Mouse (Mus musculus): ENCODE results near the gene Acoxl. TPM values are rescaled to one million over a fixed set of nuclear protein-coding genes. Genes with fewer than 3 reads are reported as not detected.
"Not testable (repeated sequence)": the region's sequence is repeated elsewhere in the genome, so short reads cannot be mapped to it uniquely, and the experiment has no call there.

Acoxl gene
- polyA plus RNA-seq, 1 experiment: 0.25 TPM

GRCm38 (mm10) chr2:128095270-128095669, 256.6 kb downstream of the Acoxl start:
- DNase-seq (ENCODE audit: low read depth in 1 of 2, low spot score in 2 of 2): no peak
- no peak overlapping the region for H3K27ac ChIP-seq (ENCODE audit: insufficient read depth, low read length)
- 91% methylated on average over 1 of the region's 1 CpGs for WGBS

GRCm38 (mm10) chr2:128096070-128096469, 257.4 kb downstream of the Acoxl start:
- no peaks in the 10 kb centered on the region for H3K27me3 ChIP-seq (ENCODE audit: control insufficient read depth, insufficient read depth, low read length)
- 88% methylated on average over 1 of the region's 1 CpGs for WGBS
- H3K4me3 ChIP-seq (ENCODE audit: extremely low read depth, insufficient read depth, insufficient read length): no peak overlapping the region
- no peaks in the 10 kb centered on the region for H3K36me3 ChIP-seq (ENCODE audit: control insufficient read depth, insufficient read depth, low read length)
- DNase-seq (ENCODE audit: low read depth in 1 of 2, low spot score in 2 of 2): no peak
- H3K4me1 ChIP-seq (ENCODE audit: control insufficient read depth, insufficient read depth, insufficient read length): peaks cover 31% of the 10 kb centered on the region
- TF ChIP-seq POLR2A (IDR thresholded peaks at IDR 0.05; ENCODE audit: low read depth, low read length): no peak
- no peak for TF ChIP-seq CTCF (IDR thresholded peaks at IDR 0.05; ENCODE audit: extremely low read depth, insufficient read depth, insufficient read length, insufficient replicate concordance)
- no peak overlapping the region for H3K27ac ChIP-seq (ENCODE audit: insufficient read depth, low read length)

More at GRCm38 (mm10) chr2:128095270-128095669, 256.6 kb downstream of the Acoxl start:
- TF ChIP-seq POLR2A (IDR thresholded peaks at IDR 0.05; ENCODE audit: low read depth, low read length) (no peak), CTCF (IDR thresholded peaks at IDR 0.05; ENCODE audit: extremely low read depth, insufficient read depth, insufficient read length, insufficient replicate concordance) (no peak)
- H3K27me3 ChIP-seq (ENCODE audit: control insufficient read depth, insufficient read depth, low read length): no peaks in the 10 kb centered on the region
- no peak overlapping the region for H3K4me3 ChIP-seq (ENCODE audit: extremely low read depth, insufficient read depth, insufficient read length)
- H3K36me3 ChIP-seq (ENCODE audit: control insufficient read depth, insufficient read depth, low read length): no peaks in the 10 kb centered on the region
- peaks cover 31% of the 10 kb centered on the region for H3K4me1 ChIP-seq (ENCODE audit: control insufficient read depth, insufficient read depth, insufficient read length)

GRCm38 (mm10) chr2:128098118-128098517, 259.4 kb downstream of the Acoxl start:
- H3K36me3 ChIP-seq (ENCODE audit: control insufficient read depth, insufficient read depth, low read length); H3K4me3 ChIP-seq (ENCODE audit: extremely low read depth, insufficient read depth, insufficient read length); H3K27ac ChIP-seq (ENCODE audit: insufficient read depth, low read length); H3K27me3 ChIP-seq (ENCODE audit: control insufficient read depth, insufficient read depth, low read length); DNase-seq (ENCODE audit: low read depth in 1 of 2, low spot score in 2 of 2): not testable (repeated sequence)
- WGBS: 53% methylated on average over 5 of the region's 5 CpGs
- H3K4me1 ChIP-seq (ENCODE audit: control insufficient read depth, insufficient read depth, insufficient read length): peaks cover 13% of the 10 kb centered on the region

GRCm38 (mm10) chr2:128102086-128102485, 263.4 kb downstream of the Acoxl start:
- H3K27me3 ChIP-seq (ENCODE audit: control insufficient read depth, insufficient read depth, low read length): no peaks in the 10 kb centered on the region
- no peak for DNase-seq (ENCODE audit: low read depth in 1 of 2, low spot score in 2 of 2)
- H3K4me3 ChIP-seq (ENCODE audit: extremely low read depth, insufficient read depth, insufficient read length): no peak overlapping the region
- WGBS: 86% methylated on average over 9 of the region's 9 CpGs
- H3K27ac ChIP-seq (ENCODE audit: insufficient read depth, low read length): no peak overlapping the region
- no peak for TF ChIP-seq POLR2A (IDR thresholded peaks at IDR 0.05; ENCODE audit: low read depth, low read length)
- TF ChIP-seq CTCF (IDR thresholded peaks at IDR 0.05; ENCODE audit: extremely low read depth, insufficient read depth, insufficient read length, insufficient replicate concordance): no peak
- H3K4me1 ChIP-seq (ENCODE audit: control insufficient read depth, insufficient read depth, insufficient read length): no peaks in the 10 kb centered on the region; the same call in 1 of the 2 replicates
- no peaks in the 10 kb centered on the region for H3K36me3 ChIP-seq (ENCODE audit: control insufficient read depth, insufficient read depth, low read length)

GRCm38 (mm10) chr2:128104815-128105214, 266.1 kb downstream of the Acoxl start:
- Histone ChIP-seq H3K27me3 (ENCODE audit: control insufficient read depth, insufficient read depth, low read length) (no peaks in the 10 kb centered on the region), H3K4me1 (ENCODE audit: control insufficient read depth, insufficient read depth, insufficient read length) (no peaks in the 10 kb centered on the region; the same call in 1 of the 2 replicates), H3K36me3 (ENCODE audit: control insufficient read depth, insufficient read depth, low read length) (no peaks in the 10 kb centered on the region), H3K27ac (ENCODE audit: insufficient read depth, low read length) (no peak overlapping the region), H3K4me3 (ENCODE audit: extremely low read depth, insufficient read depth, insufficient read length) (no peak overlapping the region)
- no peak for TF ChIP-seq POLR2A (IDR thresholded peaks at IDR 0.05; ENCODE audit: low read depth, low read length)
- no peak for TF ChIP-seq CTCF (IDR thresholded peaks at IDR 0.05; ENCODE audit: extremely low read depth, insufficient read depth, insufficient read length, insufficient replicate concordance)
- 89% methylated on average over 5 of the region's 5 CpGs for WGBS
- DNase-seq (ENCODE audit: low read depth in 1 of 2, low spot score in 2 of 2): no peak

GRCm38 (mm10) chr2:128105651-128106050, 267.0 kb downstream of the Acoxl start:
- DNase-seq (ENCODE audit: low read depth in 1 of 2, low spot score in 2 of 2): no peak
- H3K4me3 ChIP-seq (ENCODE audit: extremely low read depth, insufficient read depth, insufficient read length): no peak overlapping the region
- no peaks in the 10 kb centered on the region; the same call in 1 of the 2 replicates for H3K4me1 ChIP-seq (ENCODE audit: control insufficient read depth, insufficient read depth, insufficient read length)
- H3K36me3 ChIP-seq (ENCODE audit: control insufficient read depth, insufficient read depth, low read length): no peaks in the 10 kb centered on the region
- no peaks in the 10 kb centered on the region for H3K27me3 ChIP-seq (ENCODE audit: control insufficient read depth, insufficient read depth, low read length)
- no peak overlapping the region for H3K27ac ChIP-seq (ENCODE audit: insufficient read depth, low read length)
- WGBS: 95% methylated on average over 11 of the region's 11 CpGs
- no peak for TF ChIP-seq POLR2A (IDR thresholded peaks at IDR 0.05; ENCODE audit: low read depth, low read length)
- no peak for TF ChIP-seq CTCF (IDR thresholded peaks at IDR 0.05; ENCODE audit: extremely low read depth, insufficient read depth, insufficient read length, insufficient replicate concordance)

GRCm38 (mm10) chr2:128111537-128111936, 272.9 kb downstream of the Acoxl start:
- Histone ChIP-seq H3K27me3 (ENCODE audit: control insufficient read depth, insufficient read depth, low read length) (no peaks in the 10 kb centered on the region), H3K36me3 (ENCODE audit: control insufficient read depth, insufficient read depth, low read length) (no peaks in the 10 kb centered on the region), H3K4me3 (ENCODE audit: extremely low read depth, insufficient read depth, insufficient read length) (no peak overlapping the region), H3K4me1 (ENCODE audit: control insufficient read depth, insufficient read depth, insufficient read length) (peaks cover 6% of the 10 kb centered on the region; the same call in 1 of the 2 replicates), H3K27ac (ENCODE audit: insufficient read depth, low read length) (no peak overlapping the region)
- no peak for DNase-seq (ENCODE audit: low read depth in 1 of 2, low spot score in 2 of 2)
- 15% methylated on average over 9 of the region's 9 CpGs for WGBS
- TF ChIP-seq CTCF (IDR thresholded peaks at IDR 0.05; ENCODE audit: extremely low read depth, insufficient read depth, insufficient read length, insufficient replicate concordance) (no peak), POLR2A (IDR thresholded peaks at IDR 0.05; ENCODE audit: low read depth, low read length) (no peak)
